Mouse (Mus musculus): ENCODE data around the gene Mef2a. TPM values are rescaled to one million over a fixed set of nuclear protein-coding genes. Genes with fewer than 3 reads are reported as not detected.

Mef2a gene
- total and polyA plus RNA-seq, 2 experiments from 2014 or later: 47.7 to 80.9 TPM

GRCm38 (mm10) chr7:67259828-67260563 lies 112.7 kb downstream of the Mef2a start:
- Histone ChIP-seq H3K4me2 (ENCODE audit: low read depth) (no peak overlapping the region), H3K4me1 (ENCODE audit: insufficient read depth) (no peaks in the 10 kb centered on the region), H3K9me3 (ENCODE audit: low read length) (no peaks in the 10 kb centered on the region), H3K36me3 (ENCODE audit: insufficient read depth) (peaks cover 14% of the 10 kb centered on the region), H3K9ac (no peak overlapping the region), H3K27ac (ENCODE audit: low read depth, low read length) (no peak overlapping the region), H3K4me3 (ENCODE audit: low read depth, low read length) (no peak overlapping the region), H3K27me3 (ENCODE audit: insufficient read depth, low read length) (no peaks in the 10 kb centered on the region)
- WGBS: 31% methylated on average over 4 of the region's 4 CpGs
- TF ChIP-seq CTCF (IDR thresholded peaks at IDR 0.05; ENCODE audit: low read depth): peak; percentile 40; the same call in 1 of the 2 replicates
- ATAC-seq: peak; percentile 80
- peak; percentile 68 for DNase-seq

GRCm38 (mm10) chr7:67246067-67246466 lies 126.6 kb downstream of the Mef2a start:
- Histone ChIP-seq H3K9me3 (ENCODE audit: low read length) (no peaks in the 10 kb centered on the region), H3K4me1 (ENCODE audit: insufficient read depth) (no peaks in the 10 kb centered on the region), H3K27ac (ENCODE audit: low read depth, low read length) (no peak overlapping the region), H3K4me2 (ENCODE audit: low read depth) (no peak overlapping the region), H3K4me3 (ENCODE audit: low read depth, low read length) (no peak overlapping the region), H3K27me3 (ENCODE audit: insufficient read depth, low read length) (no peaks in the 10 kb centered on the region), H3K9ac (no peak overlapping the region), H3K36me3 (ENCODE audit: insufficient read depth) (peaks cover 4% of the 10 kb centered on the region; the same call in 1 of the 2 replicates)
- 59% methylated on average over 2 of the region's 2 CpGs for WGBS
- DNase-seq: no peak
- no peak for ATAC-seq
- no peak for TF ChIP-seq CTCF (IDR thresholded peaks at IDR 0.05; ENCODE audit: low read depth)

GRCm38 (mm10) chr7:67245255-67245654 lies 127.4 kb downstream of the Mef2a start:
- no peaks in the 10 kb centered on the region for H3K27me3 ChIP-seq (ENCODE audit: insufficient read depth, low read length)
- 62% methylated on average over 1 of the region's 1 CpGs for WGBS
- no peak for TF ChIP-seq CTCF (IDR thresholded peaks at IDR 0.05; ENCODE audit: low read depth)
- H3K27ac ChIP-seq (ENCODE audit: low read depth, low read length): no peak overlapping the region
- H3K4me1 ChIP-seq (ENCODE audit: insufficient read depth): no peaks in the 10 kb centered on the region
- H3K9me3 ChIP-seq (ENCODE audit: low read length): no peaks in the 10 kb centered on the region
- H3K9ac ChIP-seq: no peak overlapping the region
- H3K4me3 ChIP-seq (ENCODE audit: low read depth, low read length): no peak overlapping the region
- ATAC-seq (no peak), DNase-seq (no peak)
- H3K4me2 ChIP-seq (ENCODE audit: low read depth): no peak overlapping the region
- H3K36me3 ChIP-seq (ENCODE audit: insufficient read depth): peaks cover 5% of the 10 kb centered on the region; the same call in 1 of the 2 replicates

- H3K4me1 ChIP-seq (ENCODE audit: insufficient read depth): no peaks in the 10 kb centered on the region
- no peak overlapping the region for H3K4me3 ChIP-seq (ENCODE audit: low read depth, low read length)
- peak; percentile 23 for DNase-seq
- H3K27ac ChIP-seq (ENCODE audit: low read depth, low read length): no peak overlapping the region
- no peak overlapping the region for H3K9ac ChIP-seq
- WGBS: 25% methylated on average over 4 of the region's 4 CpGs
- no peak overlapping the region for H3K4me2 ChIP-seq (ENCODE audit: low read depth)
- peak; percentile 69 for ATAC-seq
- no peaks in the 10 kb centered on the region for H3K27me3 ChIP-seq (ENCODE audit: insufficient read depth, low read length)
- TF ChIP-seq CTCF (IDR thresholded peaks at IDR 0.05; ENCODE audit: low read depth): peak; percentile 45
- H3K36me3 ChIP-seq (ENCODE audit: insufficient read depth): peaks cover 10% of the 10 kb centered on the region; the same call in 1 of the 2 replicates
- H3K9me3 ChIP-seq (ENCODE audit: low read length): no peaks in the 10 kb centered on the region
Observed at GRCm38 (mm10) chr7:67243894-67244282, 128.8 kb downstream of the Mef2a start.

- WGBS: 35% methylated on average over 2 of the region's 2 CpGs
- peak; percentile 47; the same call in 1 of the 2 replicates for ATAC-seq
- DNase-seq: peak; percentile 66
- no peak overlapping the region for H3K4me3 ChIP-seq (ENCODE audit: low read depth, low read length)
- H3K4me2 ChIP-seq (ENCODE audit: low read depth): no peak overlapping the region
- H3K9ac ChIP-seq: no peak overlapping the region
- no peaks in the 10 kb centered on the region for H3K9me3 ChIP-seq (ENCODE audit: low read length)
- peak; percentile 76 for TF ChIP-seq CTCF (IDR thresholded peaks at IDR 0.05; ENCODE audit: low read depth)
- H3K27ac ChIP-seq (ENCODE audit: low read depth, low read length): no peak overlapping the region
- H3K4me1 ChIP-seq (ENCODE audit: insufficient read depth): no peaks in the 10 kb centered on the region
- peaks cover 11% of the 10 kb centered on the region; the same call in 1 of the 2 replicates for H3K36me3 ChIP-seq (ENCODE audit: insufficient read depth)
- H3K27me3 ChIP-seq (ENCODE audit: insufficient read depth, low read length): no peaks in the 10 kb centered on the region
Observed at GRCm38 (mm10) chr7:67243121-67243893, 129.4 kb downstream of the Mef2a start.

- Histone ChIP-seq H3K9me3 (ENCODE audit: low read length) (no peaks in the 10 kb centered on the region), H3K4me1 (ENCODE audit: insufficient read depth) (no peaks in the 10 kb centered on the region), H3K36me3 (ENCODE audit: insufficient read depth) (peaks cover 11% of the 10 kb centered on the region), H3K27ac (ENCODE audit: low read depth, low read length) (no peak overlapping the region), H3K4me3 (ENCODE audit: low read depth, low read length) (no peak overlapping the region), H3K27me3 (ENCODE audit: insufficient read depth, low read length) (no peaks in the 10 kb centered on the region), H3K4me2 (ENCODE audit: low read depth) (no peak overlapping the region), H3K9ac (no peak overlapping the region)
- ATAC-seq (no peak), DNase-seq (no peak)
- WGBS: 61% methylated on average over 3 of the region's 3 CpGs
- TF ChIP-seq CTCF (IDR thresholded peaks at IDR 0.05; ENCODE audit: low read depth): no peak
Observed at GRCm38 (mm10) chr7:67241969-67242368, 130.7 kb downstream of the Mef2a start.

GRCm38 (mm10) chr7:67237752-67238151 lies 134.9 kb downstream of the Mef2a start:
- Histone ChIP-seq H3K27ac (ENCODE audit: low read depth, low read length) (no peak overlapping the region), H3K36me3 (ENCODE audit: insufficient read depth) (peaks cover 34% of the 10 kb centered on the region), H3K4me2 (ENCODE audit: low read depth) (no peak overlapping the region), H3K27me3 (ENCODE audit: insufficient read depth, low read length) (no peaks in the 10 kb centered on the region), H3K4me1 (ENCODE audit: insufficient read depth) (no peaks in the 10 kb centered on the region), H3K9ac (no peak overlapping the region), H3K4me3 (ENCODE audit: low read depth, low read length) (no peak overlapping the region), H3K9me3 (ENCODE audit: low read length) (no peaks in the 10 kb centered on the region)
- WGBS: 97% methylated on average over 2 of the region's 2 CpGs
- DNase-seq: no peak
- no peak for TF ChIP-seq CTCF (IDR thresholded peaks at IDR 0.05; ENCODE audit: low read depth)
- no peak for ATAC-seq

Data from forebrain, postnatal 0 days (tissue).